Mouse (Mus musculus) G1E (cell line): ENCODE results near the gene Mef2c.

ENCODE experiments used
- CTCF ChIP-seq: IDR thresholded peaks from 2 replicates; pipeline ENCODE4 v1.5.1; 2012; ENCODE audit warnings: low read depth, low read length, inconsistent platforms, mixed read lengths
- GATA1 ChIP-seq: IDR thresholded peaks from 2 replicates; pipeline ENCODE4 v1.6.1; 2012; ENCODE audit warnings: borderline replicate concordance, low read length, inconsistent platforms, mixed read lengths
- GATA2 ChIP-seq: IDR thresholded peaks from 2 replicates; pipeline ENCODE4 v1.6.1; 2012; ENCODE audit warnings: low read depth, low read length, inconsistent platforms, borderline replicate concordance

GRCm38 (mm10) chr13:83652560-83652959 lies 148.7 kb downstream of the Mef2c start:
- TF ChIP-seq GATA1: no peak
- TF ChIP-seq CTCF: no peak
- TF ChIP-seq GATA2: no peak
